In the genomic region with DNA sequence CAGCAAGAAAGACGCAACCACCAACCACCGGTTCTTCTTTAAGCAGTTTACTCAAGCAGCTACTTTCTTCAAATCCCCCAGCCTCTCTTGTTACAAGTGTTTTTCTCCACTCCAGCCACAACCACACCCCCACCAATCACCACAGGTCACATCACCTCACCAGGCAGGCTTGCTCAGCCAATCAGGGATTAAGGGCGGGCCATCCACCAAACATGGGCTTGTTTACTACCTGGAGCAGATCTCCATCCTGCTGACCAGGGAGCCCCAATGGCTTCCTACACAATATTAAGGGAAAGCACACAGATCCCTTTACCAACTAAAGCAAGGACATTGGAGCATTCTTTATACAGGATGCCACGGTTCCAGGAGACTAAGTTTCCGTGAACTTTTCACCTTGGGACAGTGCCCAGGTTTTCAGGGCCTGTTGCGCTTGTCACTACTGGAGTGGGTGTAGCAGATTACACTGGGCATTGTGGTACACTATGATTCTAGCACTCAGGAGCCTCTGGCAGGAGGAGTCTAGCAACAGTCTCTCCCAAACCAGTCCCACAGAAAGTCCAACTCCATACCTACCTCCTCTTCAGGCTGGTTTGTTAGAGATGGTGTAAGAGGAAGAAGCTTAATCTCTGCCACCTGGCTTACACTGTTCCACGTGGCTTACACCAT, we compare ENCODE assay signal across 8 mouse cellular contexts.
A peak's percentile ranks its signal among the peaks of the same experiment; 100 is the strongest.
DNase-seq lines count a peak whose midpoint lies in the region; ATAC-seq and TF ChIP-seq lines count a peak whose summit lies in the region.
"Not testable (repeated sequence)": the region's sequence is repeated elsewhere in the genome, so short reads cannot be mapped to it uniquely, and the experiment has no call there.

No protein-coding gene starts in this region.

- not testable (repeated sequence) for H3K4me3 ChIP-seq in kidney, embryonic 16.5 days (ENCODE audit: low read length); liver, postnatal 0 days (ENCODE audit: low read depth, low read length)

- H3K27me3 ChIP-seq in kidney, embryonic 16.5 days (ENCODE audit: insufficient read depth, low read length); liver, postnatal 0 days (ENCODE audit: insufficient read depth, low read length): not testable (repeated sequence)

- H3K27ac ChIP-seq in kidney, embryonic 16.5 days (ENCODE audit: low read length) = peak overlapping the region; percentile 80
- peak overlapping the region; percentile 44; the same call in 1 of the 2 replicates for H3K27ac ChIP-seq in liver, postnatal 0 days (ENCODE audit: low read depth)

- H3K36me3 ChIP-seq in kidney, embryonic 16.5 days (ENCODE audit: insufficient read depth, low read length); liver, postnatal 0 days (replicated peaks; ENCODE audit: insufficient read depth, low read length): not testable (repeated sequence)

- 54% methylated on average over 7 of the region's 7 CpGs for WGBS in kidney, embryonic 16.5 days
- WGBS in liver, postnatal 0 days (ENCODE audit: insufficient replicate concordance) = 71% methylated on average over 7 of the region's 7 CpGs

- H3K4me1 ChIP-seq in kidney, embryonic 16.5 days (ENCODE audit: insufficient read depth, low read length) = peaks cover 64% of the 10 kb centered on the region
- peaks cover 17% of the 10 kb centered on the region for H3K4me1 ChIP-seq in liver, postnatal 0 days (ENCODE audit: insufficient read depth)

- ATAC-seq in kidney, embryonic 16.5 days (ENCODE audit: low FRiP score, low TSS enrichment) = peak; percentile 43
- peak; percentile 62 for ATAC-seq in liver, postnatal 0 days

- TF ChIP-seq EP300 in liver, postnatal 0 days (IDR thresholded peaks at IDR 0.05; ENCODE audit: low read depth) = not testable (repeated sequence)

- H3K9me3 ChIP-seq in kidney, embryonic 16.5 days (ENCODE audit: low read length); liver, postnatal 0 days (ENCODE audit: low read length): not testable (repeated sequence)

- H3K4me2 ChIP-seq in kidney, embryonic 16.5 days (replicated peaks; ENCODE audit: low read depth, low read length); liver, postnatal 0 days (ENCODE audit: low read depth, low read length): not testable (repeated sequence)

- H3K9ac ChIP-seq in kidney, embryonic 16.5 days (replicated peaks; ENCODE audit: low read length); liver, postnatal 0 days (replicated peaks): not testable (repeated sequence)

- DNase-seq in 3T3-L1 (ENCODE audit: low read depth, low spot score) = peak; percentile 45
- peak; percentile 49 for DNase-seq in Muller cell, postnatal 12 days (ENCODE audit: inconsistent ontology term)
- DNase-seq in adrenal gland, postnatal 10 days = peak; percentile 33
- peak; percentile 91 for DNase-seq in heart, adult 11 months
- peak; percentile 32 for DNase-seq in heart, postnatal 4 days
- peak; percentile 45 to 57 for DNase-seq in kidney, postnatal 4 days
- DNase-seq in liver, postnatal 0 days = not testable (repeated sequence)

- not testable (repeated sequence) for TF ChIP-seq CTCF in liver, postnatal 0 days (IDR thresholded peaks at IDR 0.05; ENCODE audit: low read depth)
